Mouse (Mus musculus) gastrocnemius, postnatal 14 days (tissue): ENCODE data around the gene Cst9. TPM values are rescaled to one million over a fixed set of nuclear protein-coding genes. Genes with fewer than 3 reads are reported as not detected.
A peak's percentile ranks its signal among the peaks of the same experiment; 100 is the strongest.

Experiments
- DNase-seq: peaks from one replicate; pipeline ENCODE4 v3.0.0; 2021; ENCODE audit warnings: mixed read lengths
- intact Hi-C: fragments of 180-260 bp; cut with DNase I; formaldehyde crosslinking; loops from one replicate; pipeline ENCODE4 v1.15.1; 2025; ENCODE audit warnings: low total_unique reads
- long read RNA-seq, 2 experiments: library from polyadenylated mRNA; stranded (forward); transcript quantifications; one replicate each; pipeline ENCODE4 v2.0.0; 2021
- total RNA-seq, 2 experiments: library from RNA; stranded (reverse); gene quantifications; 2 replicates each; pipeline ENCODE4 v1.2.3; 2021

Gene Cst9
- not detected for total RNA-seq
- long read RNA-seq, experiment 1, result 0 reads
- long read RNA-seq, experiment 2, result 0 reads

DNA sequence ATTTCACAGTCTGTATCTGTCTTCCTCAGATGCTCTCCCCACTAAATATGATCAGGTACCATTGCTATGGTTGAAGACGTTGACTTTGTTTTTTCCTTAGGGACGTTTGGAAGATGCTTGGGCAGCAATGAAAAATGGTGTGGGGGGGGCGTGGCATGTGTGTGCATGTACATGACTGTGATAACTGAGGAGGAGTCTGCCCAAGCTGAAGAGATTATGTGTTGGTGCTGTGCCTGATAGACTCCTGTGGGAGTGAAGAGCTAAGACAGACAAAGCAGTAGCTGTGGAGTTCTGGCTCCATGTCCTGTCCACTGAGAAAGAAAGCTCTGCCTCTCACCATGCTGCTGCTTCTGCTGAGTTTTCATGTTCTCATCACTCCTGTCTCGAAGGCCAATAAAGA lies at the start of gene Cst9:
Gene Cst9 (plus strand): TSS at position 236 of the 400 bp plus-strand sequence.
- intact Hi-C loops, result no loop called here
- no peak for DNase-seq

DNA sequence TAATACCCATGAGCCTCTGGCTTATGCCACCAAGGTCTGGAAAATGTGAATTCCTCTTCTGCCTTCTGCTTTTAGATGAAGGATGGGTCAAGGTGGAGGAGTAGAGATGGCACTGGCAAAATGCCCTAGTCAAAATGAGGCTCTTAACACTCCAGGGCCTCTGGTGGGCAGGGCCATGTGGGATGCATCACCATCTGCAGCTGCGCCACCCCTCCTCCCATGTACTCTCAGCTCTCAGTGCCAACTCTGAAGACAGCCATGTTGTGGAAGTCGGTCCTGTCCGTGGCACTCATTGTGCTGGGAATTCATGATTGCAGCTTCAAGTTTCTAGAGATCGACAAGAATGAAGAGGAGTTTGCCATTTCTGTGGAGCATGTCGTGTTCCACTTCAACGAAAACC lies 45.8 kb upstream of the Cst9 start, which contains the start of gene Cst12:
Gene Cst12 (plus strand): TSS at position 220 of the 400 bp plus-strand sequence.
- intact Hi-C loops, result no loop called here
- no peak for DNase-seq

DNA sequence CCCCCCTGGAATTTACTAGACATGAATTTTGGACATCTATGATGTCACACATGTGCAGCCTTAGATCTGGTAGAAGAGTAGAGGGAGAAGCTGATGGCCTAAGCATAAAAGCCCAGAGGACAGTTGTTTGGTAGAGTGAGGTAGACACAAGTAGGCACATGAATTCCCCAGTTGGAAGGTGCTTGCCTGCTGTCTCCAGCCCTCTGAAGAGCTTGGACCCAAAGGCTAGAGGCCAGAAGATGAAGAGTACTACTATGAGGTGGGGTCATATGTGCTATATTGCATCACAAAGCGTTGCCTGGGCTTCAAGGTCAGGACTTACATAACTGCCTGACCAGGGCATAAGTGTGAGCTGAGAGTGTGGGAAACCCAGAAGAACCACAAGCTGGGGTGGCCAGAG lies 36.5 kb upstream of the Cst9 start, which contains the start of gene Cst8:
Gene Cst8 (plus strand): TSS at position 301 of the 400 bp plus-strand sequence.
- no peak for DNase-seq
- intact Hi-C loops, result no loop called here

DNA sequence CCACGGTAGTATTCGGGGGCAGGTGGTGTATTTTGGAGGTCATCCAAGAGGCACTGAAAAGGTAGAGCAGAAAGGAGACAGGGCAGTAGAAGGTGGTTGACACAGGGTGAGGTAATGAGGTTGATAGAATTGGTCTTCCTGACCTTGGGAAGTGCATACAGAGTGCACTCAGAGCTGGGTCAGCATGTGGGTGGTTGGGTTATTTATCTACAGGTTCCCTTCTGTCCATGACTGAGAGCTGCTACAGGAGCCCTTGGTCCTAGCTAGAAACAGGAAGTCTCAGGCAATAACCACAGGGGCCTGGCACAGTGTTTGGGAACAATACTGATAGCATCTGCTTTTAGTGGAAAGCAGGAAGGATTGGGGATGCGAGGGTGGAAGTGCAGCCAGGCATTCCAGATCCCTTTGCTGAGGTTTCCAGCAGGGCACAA lies 33.4 kb upstream of the Cst9 start:
- no peak for DNase-seq
- intact Hi-C loops, result no loop called here

DNA sequence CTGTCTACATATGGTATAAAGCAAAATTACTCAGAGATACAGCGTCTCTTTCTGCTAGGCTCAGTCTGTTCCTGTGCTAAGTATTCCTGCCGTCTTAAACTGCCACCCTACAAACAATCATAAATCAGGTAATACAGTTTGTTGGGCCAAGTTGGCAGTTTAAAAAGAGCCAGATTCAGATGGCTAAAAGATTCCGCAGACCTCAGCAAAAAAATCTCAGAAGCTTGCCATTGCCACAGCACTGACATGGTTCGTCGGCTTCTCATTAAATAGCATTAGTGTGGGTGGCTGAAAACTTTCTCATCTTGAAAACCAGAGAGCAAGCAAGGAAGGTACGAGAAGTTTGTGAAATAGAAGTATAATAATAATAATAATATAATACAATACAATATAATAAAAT lies 28.3 kb upstream of the Cst9 start:
- intact Hi-C loops, result no loop called here
- DNase-seq, result no peak

DNA sequence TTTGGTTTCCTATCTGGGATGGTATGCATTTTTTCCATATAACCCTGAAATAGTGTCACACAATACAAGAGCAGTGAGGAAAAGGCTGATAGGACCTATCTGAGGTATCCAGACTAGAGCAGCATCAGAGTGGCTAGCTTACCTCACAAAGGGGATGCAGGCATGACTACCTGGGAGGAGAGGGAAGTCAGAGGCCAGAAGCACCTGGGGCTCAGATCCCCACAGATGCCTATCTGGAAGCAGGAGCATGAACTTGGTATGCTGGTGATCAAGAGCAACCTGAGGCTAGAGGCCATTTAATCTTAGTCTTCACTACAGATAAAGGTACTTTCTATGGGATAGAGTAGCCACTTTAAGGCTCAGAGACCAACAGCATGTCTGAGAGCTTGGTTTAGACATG lies 15.0 kb upstream of the Cst9 start, which contains the start of gene Cst13:
Gene Cst13 (plus strand): TSS at position 173 of the 400 bp plus-strand sequence.
- intact Hi-C loops, result no loop called here
- DNase-seq, result no peak

DNA sequence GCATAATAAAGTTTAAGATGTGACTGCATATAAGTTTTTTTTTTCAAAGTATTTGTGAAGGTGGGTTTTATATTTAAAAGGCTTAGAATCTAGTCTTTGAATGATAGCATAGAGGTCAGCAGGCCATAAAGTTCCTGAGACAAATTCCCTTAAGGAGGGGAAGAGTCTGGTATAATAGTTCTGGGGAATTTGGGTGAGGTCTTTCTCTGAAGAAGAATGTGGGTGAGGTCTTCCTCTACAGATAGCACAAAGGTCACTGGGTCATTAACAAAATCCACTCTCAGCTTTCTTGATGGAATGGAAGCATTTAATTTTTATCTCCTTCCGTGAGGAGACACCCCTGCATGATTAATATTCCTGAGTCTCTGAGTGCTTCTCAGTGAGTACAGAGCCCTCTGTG lies 9.0 kb upstream of the Cst9 start:
- intact Hi-C loops, result no loop called here

DNA sequence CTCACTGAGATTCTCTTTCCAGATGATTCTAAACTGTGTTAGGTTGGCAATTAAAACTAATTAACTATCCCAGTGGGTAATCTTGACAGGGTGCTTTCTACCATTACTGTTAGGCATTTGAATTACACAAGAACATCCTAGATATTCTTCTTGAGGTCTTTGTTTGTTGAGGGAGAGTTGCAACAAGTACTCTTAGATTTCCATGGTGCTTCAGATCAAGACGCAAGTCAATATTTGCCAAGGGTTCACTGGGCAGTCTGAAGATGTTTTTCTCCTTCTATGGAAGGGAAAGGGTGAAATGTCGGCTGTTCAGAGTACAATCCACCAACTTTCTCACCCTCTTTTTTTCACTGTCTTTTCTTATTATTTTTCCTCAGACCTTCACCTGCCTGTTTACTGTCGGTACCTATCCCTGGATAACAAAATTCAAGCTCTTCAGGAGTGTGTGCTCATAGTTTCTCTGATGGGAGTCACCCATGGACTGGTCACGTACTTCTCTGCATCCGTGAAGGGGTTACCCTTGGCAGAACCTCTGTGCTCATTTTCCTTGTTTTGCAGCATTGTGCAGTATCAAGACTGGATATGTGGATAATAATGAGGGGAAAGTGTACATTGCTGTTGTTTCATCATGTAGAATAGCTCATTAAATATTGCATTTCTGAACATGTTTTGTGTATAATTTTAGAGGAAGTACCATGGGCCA lies 3.3 kb downstream of the Cst9 start:
- intact Hi-C loops, result no loop called here
- no peak for DNase-seq

More for the DNA sequence above, 9.0 kb upstream of the Cst9 start:
- DNase-seq, result no peak

DNA sequence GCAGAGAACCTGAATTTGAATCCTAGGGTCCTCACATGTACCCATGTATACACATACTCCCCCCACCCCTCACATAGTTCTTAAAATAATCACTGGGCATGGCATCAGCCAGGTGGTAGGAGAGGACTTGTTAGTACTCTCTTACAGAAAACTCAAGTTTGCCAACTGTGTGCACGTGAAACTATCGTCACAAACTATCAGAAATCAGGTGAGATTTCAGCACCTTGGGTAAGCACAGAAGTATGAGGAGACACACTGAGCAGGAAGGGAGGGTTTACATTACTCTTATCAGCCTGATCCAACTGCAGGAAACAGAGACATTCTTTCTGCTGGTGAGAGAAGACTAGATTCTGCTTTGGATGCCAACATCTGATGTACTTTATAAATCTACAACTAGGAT lies 4.3 kb downstream of the Cst9 start:
- intact Hi-C loops, result no loop called here
- DNase-seq, result no peak

DNA sequence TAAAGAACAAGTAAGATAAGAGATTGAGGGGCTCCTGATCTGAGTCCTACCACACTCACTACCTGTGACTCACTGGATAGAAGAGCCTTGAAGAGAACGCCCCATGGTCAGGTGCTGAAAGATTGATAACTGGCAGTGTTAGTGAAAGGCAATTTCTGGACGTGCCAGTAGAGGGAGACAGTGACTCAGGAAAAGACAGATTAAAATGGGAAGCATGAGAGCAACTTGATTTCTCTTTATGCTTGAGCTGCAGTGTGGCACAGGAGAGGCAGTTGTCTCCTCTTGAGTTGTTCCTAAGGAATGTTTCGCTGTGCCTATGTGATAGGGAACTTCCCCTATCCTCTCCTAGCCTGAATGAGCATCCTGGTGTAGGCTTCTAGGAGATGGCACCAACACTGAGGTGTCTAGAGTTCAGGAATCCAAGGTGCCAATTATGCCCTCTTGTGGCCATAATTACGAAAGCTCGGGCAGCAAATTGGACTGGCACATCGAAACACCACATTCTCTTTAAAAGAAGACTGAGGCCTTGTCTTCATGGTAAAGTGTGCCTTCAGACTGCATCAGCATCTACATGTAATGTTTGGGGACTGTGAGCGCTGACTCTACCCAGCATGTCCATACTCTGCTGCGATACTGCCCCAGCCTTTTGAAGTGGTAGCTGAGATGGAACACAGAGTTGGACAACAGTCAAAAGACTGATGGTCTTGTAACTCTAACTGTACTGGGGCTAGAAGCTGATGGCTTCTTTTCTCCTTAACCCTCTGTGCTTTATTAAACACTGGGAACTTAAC lies 16.4 kb downstream of the Cst9 start:
- DNase-seq, result peak; percentile 52
- intact Hi-C loops, result no loop called here

DNA sequence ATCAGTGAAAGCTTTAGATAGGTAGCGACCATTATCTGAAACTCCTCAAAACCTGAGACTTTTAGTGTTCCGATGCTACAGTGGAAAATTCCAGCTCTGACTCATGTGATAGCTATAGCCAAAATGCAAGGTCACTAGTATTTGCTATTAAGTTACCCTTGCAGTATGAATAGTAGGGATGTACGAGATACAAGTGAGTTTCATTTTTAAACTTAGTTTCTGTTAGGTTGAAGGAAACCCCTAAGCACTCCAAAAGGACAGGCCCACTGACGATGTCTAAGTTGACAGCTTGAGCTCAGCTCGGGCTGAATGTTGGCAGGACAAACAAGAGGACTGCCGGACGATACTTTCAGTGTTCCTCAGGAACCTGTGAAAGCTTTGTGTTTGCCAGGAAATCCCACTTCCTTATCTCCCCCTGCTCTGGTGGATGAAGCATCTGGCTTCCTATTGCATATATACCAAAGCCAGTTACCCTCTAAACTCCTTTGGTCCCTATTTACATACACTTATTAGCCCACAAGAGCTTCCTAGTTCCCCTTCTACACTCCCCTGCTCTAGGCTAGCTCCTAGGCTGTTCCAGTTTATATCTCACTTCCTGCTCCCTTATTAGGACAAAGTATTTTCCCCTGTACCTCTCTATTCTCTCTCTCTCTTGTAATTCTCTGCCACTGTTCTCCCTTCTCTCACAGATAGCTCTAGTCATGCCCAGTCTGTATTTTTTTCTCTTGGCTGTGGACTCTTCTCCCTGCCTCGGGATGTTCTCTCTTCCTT lies 21.9 kb downstream of the Cst9 start:
- DNase-seq, result no peak
- intact Hi-C loops, result no loop called here

DNA sequence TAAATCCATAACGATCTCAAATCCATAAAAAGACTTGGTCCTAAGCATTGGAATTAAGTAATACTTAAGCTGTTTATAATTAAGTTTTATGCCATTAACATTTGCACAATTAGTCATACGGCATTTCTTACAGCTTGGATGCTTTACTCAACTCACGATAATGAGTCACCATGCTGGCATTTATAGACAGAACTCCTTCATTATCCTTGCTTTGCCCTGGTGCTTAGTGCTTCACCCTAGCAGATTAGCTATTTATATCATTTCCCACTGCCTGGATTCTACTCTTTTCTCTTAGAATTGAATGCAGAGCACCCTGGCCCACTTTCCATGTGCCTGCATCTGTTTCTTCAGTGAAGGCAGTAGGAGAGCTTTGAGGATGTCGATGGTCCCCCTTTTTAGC lies 22.6 kb downstream of the Cst9 start:
- DNase-seq, result no peak
- intact Hi-C loops, result no loop called here

DNA sequence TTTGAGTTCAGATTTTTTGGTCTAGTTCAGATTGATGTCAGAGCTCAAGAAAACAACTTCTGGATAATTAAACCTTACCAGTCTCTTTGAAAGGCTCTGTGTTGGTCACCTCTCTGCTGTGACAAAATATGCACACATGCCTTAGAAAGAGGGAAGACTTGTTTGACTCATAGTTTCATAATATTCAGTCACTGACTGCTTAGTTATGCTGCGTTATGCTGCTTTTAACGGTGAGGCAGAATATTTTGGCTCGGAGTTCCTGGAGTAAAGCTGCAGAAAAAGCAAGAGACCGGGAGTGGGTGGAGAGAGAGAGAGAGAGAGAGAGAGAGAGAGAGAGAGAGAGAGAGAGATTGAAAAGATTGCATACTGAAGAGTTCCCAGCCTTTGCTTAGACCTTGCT lies 26.0 kb downstream of the Cst9 start:
- intact Hi-C loops, result no loop called here
- no peak for DNase-seq

DNA sequence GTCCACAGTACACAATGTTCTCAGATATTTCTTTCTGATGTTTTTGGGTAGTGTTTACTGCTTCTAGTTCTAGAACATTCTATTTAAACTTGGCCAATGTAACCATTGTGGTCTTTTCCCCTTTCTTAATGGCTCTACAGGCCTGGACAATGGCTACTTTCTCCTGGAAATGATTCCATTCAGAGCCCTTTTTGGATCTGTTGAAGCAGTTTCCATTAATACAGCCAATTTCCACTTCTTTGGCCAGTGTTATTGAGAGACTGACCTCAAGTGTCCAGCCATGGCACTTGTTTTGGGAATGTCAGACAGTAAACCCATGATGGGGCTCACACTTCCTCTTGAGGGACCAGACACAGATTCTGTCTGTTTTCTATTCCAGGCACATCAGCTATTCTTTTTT lies 26.7 kb downstream of the Cst9 start:
- intact Hi-C loops, result no loop called here
- no peak for DNase-seq

DNA sequence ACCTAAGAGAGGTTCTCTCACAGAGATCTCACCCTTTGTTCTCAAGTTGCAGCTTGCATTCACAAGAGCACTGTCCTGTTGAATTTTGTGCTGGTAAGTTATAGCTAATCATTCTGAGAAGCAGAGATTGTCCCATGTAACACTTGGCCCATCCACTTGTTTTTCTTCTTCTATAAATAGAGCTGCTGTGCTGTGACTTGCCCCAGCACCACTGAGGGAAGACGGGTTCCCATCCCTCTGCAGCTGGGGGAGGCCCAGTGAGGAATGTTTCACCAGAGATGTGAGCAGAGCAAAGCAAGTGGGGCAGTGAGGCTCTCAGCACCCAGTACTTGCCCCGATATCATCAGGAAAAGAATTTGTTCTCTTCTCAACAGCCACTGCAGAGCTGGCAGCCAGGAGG lies 30.0 kb downstream of the Cst9 start, which contains the start of gene 9230104L09Rik:
Gene 9230104L09Rik (minus strand): TSS at position 73 of the 400 bp plus-strand sequence.
- DNase-seq, result no peak
- intact Hi-C loops, result no loop called here

DNA sequence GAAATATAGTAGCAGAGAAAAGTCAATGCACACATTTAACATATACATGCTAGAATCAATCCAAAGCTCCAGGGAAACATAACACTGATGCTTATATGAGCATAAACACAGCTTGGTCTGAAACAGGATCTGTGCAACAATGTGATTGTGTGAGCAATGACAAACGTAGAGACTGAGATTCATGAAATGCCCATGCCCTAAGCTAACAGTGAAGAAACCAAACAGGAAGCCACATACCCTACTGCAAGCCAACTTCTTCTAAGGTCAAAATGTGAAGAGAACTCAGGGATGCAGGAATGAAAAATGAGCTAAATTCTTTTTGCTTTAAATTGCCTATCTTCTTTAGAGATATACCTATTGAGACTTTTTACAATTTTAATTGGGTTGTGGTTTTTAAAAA lies 34.0 kb downstream of the Cst9 start:
- no peak for DNase-seq
- intact Hi-C loops, result no loop called here

DNA sequence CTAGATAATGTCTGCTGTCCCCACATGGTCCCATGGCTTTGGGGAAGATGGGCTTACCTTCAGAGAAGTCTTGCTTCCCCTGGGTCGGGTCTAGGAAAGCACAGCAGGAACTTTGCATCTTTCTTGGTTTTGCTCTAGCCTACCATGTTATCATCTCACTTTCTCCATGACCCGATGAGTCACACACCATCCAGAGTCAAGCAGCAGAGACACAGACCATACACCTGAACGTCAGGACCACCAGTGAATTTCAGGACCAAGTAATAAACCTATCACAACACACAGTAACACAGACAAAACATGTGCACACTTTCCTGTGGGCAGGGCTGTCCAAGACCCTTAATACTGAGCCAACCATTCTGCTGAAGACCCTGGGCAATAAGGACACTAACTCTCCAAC lies 35.6 kb downstream of the Cst9 start:
- intact Hi-C loops, result no loop called here
- DNase-seq, result no peak

DNA sequence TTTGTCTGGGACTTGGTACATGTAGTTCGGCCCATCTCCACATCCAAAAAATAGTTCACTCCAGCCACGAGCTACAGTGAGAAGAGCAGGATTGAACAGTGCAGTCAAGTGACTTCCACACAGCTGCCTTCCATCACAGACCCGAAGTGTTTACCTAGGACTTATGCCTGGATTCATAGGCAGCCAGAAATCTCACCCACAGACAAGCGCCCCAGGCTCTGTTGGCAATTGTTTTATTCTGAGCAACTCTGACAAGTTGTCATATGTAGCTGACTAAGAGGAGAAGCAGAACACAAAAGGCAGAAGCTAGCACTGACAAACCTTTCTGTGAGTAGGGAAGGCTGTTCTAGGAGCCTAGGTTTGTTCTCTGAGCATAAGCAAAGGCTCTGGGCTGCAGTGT lies 37.9 kb downstream of the Cst9 start:
- intact Hi-C loops, result loop anchor here (2.0 kb wide), 1 partner anchor 20 kb away; no protein-coding TSS in a partner anchor

DNA sequence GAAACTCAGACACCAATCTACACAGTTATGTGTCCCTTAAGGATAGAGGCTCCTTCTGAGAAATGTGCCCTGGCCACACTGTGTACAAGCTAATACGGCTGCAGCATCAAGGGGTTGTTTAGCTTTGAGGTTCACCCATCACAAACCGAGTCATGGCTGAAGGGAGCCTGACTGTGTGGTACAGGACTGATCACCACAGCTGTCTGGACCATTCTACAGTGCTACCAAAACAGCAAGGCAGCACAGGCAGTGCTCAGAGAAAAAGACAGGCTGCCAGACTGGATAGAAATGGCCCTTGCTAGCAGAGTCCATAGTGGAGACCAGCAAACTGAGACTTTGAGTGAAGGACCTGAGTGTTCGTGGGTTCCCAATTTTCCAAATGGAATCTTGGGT lies 39.3 kb downstream of the Cst9 start:
- DNase-seq, result no peak
- intact Hi-C loops, result no loop called here

More for the DNA sequence above, 37.9 kb downstream of the Cst9 start:
- DNase-seq, result no peak
